Mouse (Mus musculus): ENCODE measurements around the gene Card10. TPM values are rescaled to one million over a fixed set of nuclear protein-coding genes. Genes with fewer than 3 reads are reported as not detected.

Gene Card10
- total RNA-seq, 1 experiment, result 5.0 TPM

DNA sequence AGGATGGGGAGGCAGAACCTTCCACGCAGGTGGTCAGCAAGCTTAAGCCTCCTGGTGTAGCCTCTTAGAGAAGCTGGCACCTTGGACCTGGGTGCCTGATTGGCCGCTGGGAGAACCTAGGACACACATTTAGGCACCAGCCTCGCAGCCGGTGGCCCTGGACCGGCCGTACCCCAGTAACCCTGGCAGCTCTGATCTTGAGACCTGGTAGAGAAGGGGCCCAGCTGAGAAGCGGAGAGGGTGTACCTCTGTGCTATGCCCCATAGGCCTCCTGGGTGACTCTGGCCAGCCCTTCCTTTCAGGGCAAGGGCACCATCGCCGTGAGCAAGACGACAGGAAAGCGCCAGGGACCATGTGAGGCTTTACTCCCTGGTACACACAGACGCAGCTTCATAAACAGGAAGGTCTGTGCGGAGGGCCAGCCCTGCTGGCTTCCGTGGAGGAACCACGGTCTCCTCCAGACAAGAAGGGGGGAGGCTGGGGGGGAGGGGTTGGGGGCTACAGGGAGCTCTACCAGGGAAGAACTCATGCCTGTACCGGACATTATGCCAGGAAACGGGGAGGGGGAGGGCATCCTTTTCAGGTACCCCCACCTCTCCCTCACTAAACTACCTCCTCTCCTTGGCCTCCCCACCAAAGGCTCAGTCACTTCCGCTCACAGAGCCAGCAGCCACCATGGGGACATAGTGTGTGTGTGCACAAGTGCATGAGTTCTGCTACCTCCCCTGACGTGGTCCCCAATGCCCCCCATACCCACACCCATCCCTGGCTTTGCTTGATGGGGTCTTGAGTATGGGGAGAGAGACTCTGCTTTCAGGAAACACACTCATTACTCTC lies 31.1 kb downstream of the Card10 start:
- in situ Hi-C loops (cut with MboI; ENCODE audit: low sequenced_read_pairs in 2 of 2, unreplicated experiment in 2 of 2), result no loop called here
- H3K9me3 ChIP-seq (ENCODE audit: control insufficient read depth, insufficient read depth, low read depth, low read length), result no peaks in the 10 kb centered on the region
- peaks cover 12% of the 10 kb centered on the region for H3K36me3 ChIP-seq (ENCODE audit: control insufficient read depth, insufficient read depth, low read length, poor library complexity, severe bottlenecking)
- no peak overlapping the region for H3K27ac ChIP-seq (ENCODE audit: insufficient read depth, low read depth, low read length, poor library complexity, severe bottlenecking)
- no peak for TF ChIP-seq ZNF384 (IDR thresholded peaks at IDR 0.05; ENCODE audit: low read depth, low read length)
- TF ChIP-seq CHD2 (IDR thresholded peaks at IDR 0.05; ENCODE audit: low read depth, low read length), result no peak
- TF ChIP-seq MAFK (IDR thresholded peaks at IDR 0.05; ENCODE audit: insufficient read depth, low read depth, low read length), result no peak
- TF ChIP-seq HCFC1 (IDR thresholded peaks at IDR 0.05; ENCODE audit: borderline replicate concordance, insufficient read depth, low read length), result no peak
- TF ChIP-seq ZC3H11A (IDR thresholded peaks at IDR 0.05; ENCODE audit: borderline replicate concordance, low read depth, low read length), result no peak
- no peak for DNase-seq (ENCODE audit: low read depth, low spot score)
- H3K9ac ChIP-seq (ENCODE audit: insufficient read depth, low read depth, low read length, poor library complexity, severe bottlenecking), result no peak overlapping the region
- H3K4me1 ChIP-seq (ENCODE audit: control insufficient read depth in 2 of 2, insufficient read depth in 2 of 2, low read length in 2 of 2, poor library complexity in 1 of 2), result peaks cover 7 to 9% of the 10 kb centered on the region in 2 experiments; a peak in 2 of 4 replicates
- H3K4me3 ChIP-seq (ENCODE audit: insufficient read depth in 1 of 2, low read depth in 1 of 2, low read length in 2 of 2, poor library complexity in 1 of 2, severe bottlenecking in 1 of 2), result 0 out of 4 replicates have a peak overlapping the region, but pooled peaks of 1 of the 2 experiments have one; percentile 64

DNA sequence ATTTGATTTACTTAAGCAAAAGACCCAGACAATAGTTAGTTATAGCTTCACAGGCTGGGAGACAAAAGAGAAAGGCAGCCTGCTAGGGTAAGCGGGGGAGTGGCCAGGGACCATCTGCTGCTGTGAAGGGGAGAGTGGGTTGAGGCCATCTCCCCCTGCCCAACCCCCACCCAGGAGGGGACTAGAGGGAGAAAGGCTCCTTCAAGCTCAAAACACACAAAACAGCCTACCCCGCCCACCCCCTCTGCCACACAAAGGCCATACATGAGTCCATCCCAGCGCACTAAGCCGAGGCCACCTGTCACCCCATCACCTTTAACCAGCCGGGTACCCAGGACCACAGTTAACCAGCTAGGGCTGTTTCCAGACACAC lies 31.9 kb downstream of the Card10 start:
- Histone ChIP-seq H3K9me3 (ENCODE audit: control insufficient read depth, insufficient read depth, low read depth, low read length) (no peaks in the 10 kb centered on the region), H3K27ac (ENCODE audit: insufficient read depth, low read depth, low read length, poor library complexity, severe bottlenecking) (no peak overlapping the region), H3K9ac (ENCODE audit: insufficient read depth, low read depth, low read length, poor library complexity, severe bottlenecking) (no peak overlapping the region), H3K36me3 (ENCODE audit: control insufficient read depth, insufficient read depth, low read length, poor library complexity, severe bottlenecking) (peaks cover 11% of the 10 kb centered on the region), H3K4me1 (ENCODE audit: control insufficient read depth in 2 of 2, insufficient read depth in 2 of 2, low read length in 2 of 2, poor library complexity in 1 of 2) (peaks cover 7 to 9% of the 10 kb centered on the region in 2 experiments; a peak in 2 of 4 replicates), H3K4me3 (ENCODE audit: insufficient read depth in 1 of 2, low read depth in 1 of 2, low read length in 2 of 2, poor library complexity in 1 of 2, severe bottlenecking in 1 of 2) (no peak overlapping the region)
- no peak for DNase-seq (ENCODE audit: low read depth, low spot score)
- in situ Hi-C loops (cut with MboI; ENCODE audit: low sequenced_read_pairs in 2 of 2, unreplicated experiment in 2 of 2), result no loop called here
- TF ChIP-seq MAFK (IDR thresholded peaks at IDR 0.05; ENCODE audit: insufficient read depth, low read depth, low read length), result no peak
- TF ChIP-seq CHD2 (IDR thresholded peaks at IDR 0.05; ENCODE audit: low read depth, low read length), result no peak
- TF ChIP-seq ZNF384 (IDR thresholded peaks at IDR 0.05; ENCODE audit: low read depth, low read length), result no peak
- TF ChIP-seq HCFC1 (IDR thresholded peaks at IDR 0.05; ENCODE audit: borderline replicate concordance, insufficient read depth, low read length), result no peak
- TF ChIP-seq ZC3H11A (IDR thresholded peaks at IDR 0.05; ENCODE audit: borderline replicate concordance, low read depth, low read length), result no peak

DNA sequence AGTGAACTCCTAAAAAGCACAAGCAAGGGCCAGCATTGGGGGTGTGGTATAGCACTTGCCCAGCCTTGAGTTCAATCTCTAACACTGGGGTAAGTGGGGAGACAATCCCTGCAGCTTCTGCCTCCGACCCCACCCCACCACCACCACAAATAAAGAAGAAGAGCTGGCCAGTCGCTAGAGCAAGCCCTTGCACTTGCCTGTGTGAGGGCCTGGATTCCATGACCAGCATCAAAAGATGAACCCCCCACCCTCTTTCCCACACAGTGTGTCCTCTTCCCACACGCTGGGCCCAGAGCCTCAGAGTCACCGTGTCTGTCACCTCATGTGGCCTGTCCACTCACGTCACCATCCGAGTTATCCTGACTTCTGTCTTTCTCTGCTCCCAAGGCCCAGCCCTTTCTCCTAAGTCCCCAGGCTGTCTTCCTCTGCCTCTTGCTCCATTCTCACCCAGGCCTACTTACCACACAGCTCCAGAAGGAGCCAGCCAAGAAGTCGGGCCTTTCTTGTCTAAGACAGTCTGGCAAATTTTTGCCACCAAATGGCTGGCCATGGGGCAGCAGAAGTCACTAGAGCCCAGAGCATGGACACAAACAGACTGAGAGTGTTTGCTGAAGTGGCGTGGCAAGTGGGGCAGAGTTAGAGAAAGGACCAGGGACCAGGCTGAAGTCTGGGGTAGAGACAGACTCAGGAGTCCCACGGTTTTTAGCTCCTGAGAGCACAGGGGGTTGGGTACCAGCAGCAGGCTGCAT lies 32.4 kb downstream of the Card10 start:
- DNase-seq (ENCODE audit: low read depth, low spot score), result no peak
- Histone ChIP-seq H3K9ac (ENCODE audit: insufficient read depth, low read depth, low read length, poor library complexity, severe bottlenecking) (no peak overlapping the region), H3K36me3 (ENCODE audit: control insufficient read depth, insufficient read depth, low read length, poor library complexity, severe bottlenecking) (peaks cover 7% of the 10 kb centered on the region), H3K9me3 (ENCODE audit: control insufficient read depth, insufficient read depth, low read depth, low read length) (no peaks in the 10 kb centered on the region), H3K27ac (ENCODE audit: insufficient read depth, low read depth, low read length, poor library complexity, severe bottlenecking) (no peak overlapping the region), H3K4me3 (ENCODE audit: insufficient read depth in 1 of 2, low read depth in 1 of 2, low read length in 2 of 2, poor library complexity in 1 of 2, severe bottlenecking in 1 of 2) (0 out of 4 replicates have a peak overlapping the region, but pooled peaks of 1 of the 2 experiments have one; percentile 14), H3K4me1 (ENCODE audit: control insufficient read depth in 2 of 2, insufficient read depth in 2 of 2, low read length in 2 of 2, poor library complexity in 1 of 2) (peaks cover 7 to 9% of the 10 kb centered on the region in 2 experiments; a peak in 2 of 4 replicates)
- TF ChIP-seq MAFK (IDR thresholded peaks at IDR 0.05; ENCODE audit: insufficient read depth, low read depth, low read length) (no peak), ZC3H11A (IDR thresholded peaks at IDR 0.05; ENCODE audit: borderline replicate concordance, low read depth, low read length) (no peak), HCFC1 (IDR thresholded peaks at IDR 0.05; ENCODE audit: borderline replicate concordance, insufficient read depth, low read length) (no peak), CHD2 (IDR thresholded peaks at IDR 0.05; ENCODE audit: low read depth, low read length) (no peak), ZNF384 (IDR thresholded peaks at IDR 0.05; ENCODE audit: low read depth, low read length) (no peak)
- in situ Hi-C loops (cut with MboI; ENCODE audit: low sequenced_read_pairs in 2 of 2, unreplicated experiment in 2 of 2), result no loop called here

DNA sequence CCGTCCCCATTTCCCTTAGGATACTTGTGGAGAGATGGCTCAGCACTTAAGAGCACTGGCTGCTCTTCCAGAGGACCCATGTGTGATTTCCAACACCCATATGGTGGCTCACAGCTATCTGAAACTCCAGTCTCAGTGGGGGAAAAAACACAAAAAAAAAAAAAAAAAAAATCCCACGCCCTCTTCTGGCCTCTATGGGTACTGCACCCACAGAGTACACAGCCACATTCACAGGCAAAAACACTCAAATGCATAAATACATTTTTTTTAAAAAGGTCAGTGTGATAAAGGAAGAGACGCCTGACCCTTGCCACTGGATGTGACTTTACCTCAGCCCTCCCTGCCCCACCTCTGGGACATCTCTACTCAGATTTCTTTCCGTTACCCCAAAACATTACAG lies 33.8 kb downstream of the Card10 start:
- Histone ChIP-seq H3K36me3 (ENCODE audit: control insufficient read depth, insufficient read depth, low read length, poor library complexity, severe bottlenecking) (no peaks in the 10 kb centered on the region), H3K4me3 (ENCODE audit: insufficient read depth in 1 of 2, low read depth in 1 of 2, low read length in 2 of 2, poor library complexity in 1 of 2, severe bottlenecking in 1 of 2) (no peak overlapping the region), H3K9me3 (ENCODE audit: control insufficient read depth, insufficient read depth, low read depth, low read length) (no peaks in the 10 kb centered on the region), H3K9ac (ENCODE audit: insufficient read depth, low read depth, low read length, poor library complexity, severe bottlenecking) (no peak overlapping the region), H3K4me1 (ENCODE audit: control insufficient read depth in 2 of 2, insufficient read depth in 2 of 2, low read length in 2 of 2, poor library complexity in 1 of 2) (peaks cover 7 to 9% of the 10 kb centered on the region in 2 experiments; a peak in 2 of 4 replicates), H3K27ac (ENCODE audit: insufficient read depth, low read depth, low read length, poor library complexity, severe bottlenecking) (no peak overlapping the region)
- no peak for DNase-seq (ENCODE audit: low read depth, low spot score)
- peak; percentile 99 for TF ChIP-seq ZNF384 (IDR thresholded peaks at IDR 0.05; ENCODE audit: low read depth, low read length)
- no peak for TF ChIP-seq MAFK (IDR thresholded peaks at IDR 0.05; ENCODE audit: insufficient read depth, low read depth, low read length)
- in situ Hi-C loops (cut with MboI; ENCODE audit: low sequenced_read_pairs in 2 of 2, unreplicated experiment in 2 of 2), result no loop called here
